Mouse (Mus musculus): ENCODE data around the gene Klk1b5. TPM values are rescaled to one million over a fixed set of nuclear protein-coding genes. Genes with fewer than 3 reads are reported as not detected.

Klk1b5 gene
- polyA plus RNA-seq, 1 experiment from 2014 or later, result 0.15 TPM

- Histone ChIP-seq H3K9me3 (no peaks in the 10 kb centered on the region), H3K4me2 (no peak within 1 kb of the TSS), H3K36me3 (peaks cover 12% of the 10 kb centered on the region; the same call in 1 of the 2 replicates), H3K9ac (no peak within 1 kb of the TSS), H3K4me1 (0 out of 2 replicates have a peak, but pooled peaks cover 3% of the 10 kb centered on the region), H3K27ac (no peak within 1 kb of the TSS), H3K4me3 (replicated peaks) (no peak within 1 kb of the TSS), H3K27me3 (replicated peaks) (no peaks in the 10 kb centered on the region)
- no peak for ATAC-seq (ENCODE audit: insufficient read depth, low FRiP score, low read depth)
- WGBS, result 64% methylated on average over 4 of the region's 4 CpGs
Measured at GRCm38 (mm10) chr7:44257278-44257677, 41.5 kb downstream of the Klk1b5 start, which contains the start of gene Acp4. Gene Acp4, minus strand, starts transcription at chr7:44257378.

DNA sequence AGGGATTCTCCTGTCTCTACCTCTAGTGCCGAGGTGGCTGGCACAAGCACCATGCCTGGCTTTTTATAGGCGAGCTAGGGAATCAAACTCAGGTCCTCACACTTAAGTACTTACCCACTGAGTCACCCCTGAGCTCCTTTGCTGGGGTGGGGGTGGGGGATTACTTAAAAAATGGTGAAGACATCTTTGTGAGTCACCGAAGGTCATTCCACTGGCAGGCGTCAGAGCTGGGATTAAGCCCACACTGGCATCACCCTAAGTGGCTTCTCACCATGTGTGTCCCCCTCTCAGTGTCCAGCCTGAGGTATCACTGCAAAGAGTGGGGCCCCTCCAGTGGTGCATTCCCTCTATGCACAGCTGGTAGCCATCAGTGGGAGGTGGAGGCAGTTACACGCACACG is 44.7 kb downstream of the Klk1b5 start:
- 64% methylated on average over 6 of the region's 6 CpGs for WGBS

DNA sequence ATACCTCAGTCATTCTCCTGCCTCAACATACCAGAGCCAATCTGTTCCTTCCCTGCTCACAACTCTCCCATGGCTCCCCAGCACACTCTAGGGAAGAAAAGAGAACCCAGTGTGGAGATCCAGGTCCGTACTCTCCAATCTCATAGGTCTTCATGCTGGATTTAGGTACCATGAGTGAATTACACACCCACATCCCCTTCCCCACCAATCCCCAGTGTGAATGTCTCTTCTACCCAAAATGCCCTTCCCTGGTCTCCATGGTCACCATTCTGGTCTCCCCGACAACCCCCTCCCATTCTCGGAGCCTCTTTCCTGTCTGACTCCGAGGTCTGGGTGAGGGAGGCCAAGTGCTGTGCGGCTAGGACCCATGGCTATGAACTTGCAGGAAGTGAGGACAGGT is 45.4 kb downstream of the Klk1b5 start, which contains the start of gene Gm15517:
Gene Gm15517 (plus strand): TSS at position 301 of the 400 bp plus-strand sequence.
- Histone ChIP-seq H3K27me3 (replicated peaks) (peaks cover 6% of the 10 kb centered on the region; the same call in 1 of the 2 replicates), H3K9ac (no peak within 1 kb of the TSS), H3K4me3 (replicated peaks) (no peak within 1 kb of the TSS), H3K36me3 (no peaks in the 10 kb centered on the region), H3K4me2 (no peak within 1 kb of the TSS), H3K9me3 (no peaks in the 10 kb centered on the region), H3K4me1 (peaks cover 6% of the 10 kb centered on the region), H3K27ac (no peak within 1 kb of the TSS)
- 52% methylated on average over 5 of the region's 5 CpGs for WGBS
- ATAC-seq (ENCODE audit: insufficient read depth, low FRiP score, low read depth), result no peak

More for the DNA sequence above, 44.7 kb downstream of the Klk1b5 start:
- Histone ChIP-seq H3K9me3 (no peaks in the 10 kb centered on the region), H3K27ac (no peak overlapping the region), H3K36me3 (no peaks in the 10 kb centered on the region), H3K27me3 (replicated peaks) (peaks cover 6% of the 10 kb centered on the region; the same call in 1 of the 2 replicates), H3K4me3 (replicated peaks) (no peak overlapping the region), H3K4me1 (peaks cover 6% of the 10 kb centered on the region), H3K9ac (no peak overlapping the region), H3K4me2 (no peak overlapping the region)
- ATAC-seq (ENCODE audit: insufficient read depth, low FRiP score, low read depth), result no peak

DNA sequence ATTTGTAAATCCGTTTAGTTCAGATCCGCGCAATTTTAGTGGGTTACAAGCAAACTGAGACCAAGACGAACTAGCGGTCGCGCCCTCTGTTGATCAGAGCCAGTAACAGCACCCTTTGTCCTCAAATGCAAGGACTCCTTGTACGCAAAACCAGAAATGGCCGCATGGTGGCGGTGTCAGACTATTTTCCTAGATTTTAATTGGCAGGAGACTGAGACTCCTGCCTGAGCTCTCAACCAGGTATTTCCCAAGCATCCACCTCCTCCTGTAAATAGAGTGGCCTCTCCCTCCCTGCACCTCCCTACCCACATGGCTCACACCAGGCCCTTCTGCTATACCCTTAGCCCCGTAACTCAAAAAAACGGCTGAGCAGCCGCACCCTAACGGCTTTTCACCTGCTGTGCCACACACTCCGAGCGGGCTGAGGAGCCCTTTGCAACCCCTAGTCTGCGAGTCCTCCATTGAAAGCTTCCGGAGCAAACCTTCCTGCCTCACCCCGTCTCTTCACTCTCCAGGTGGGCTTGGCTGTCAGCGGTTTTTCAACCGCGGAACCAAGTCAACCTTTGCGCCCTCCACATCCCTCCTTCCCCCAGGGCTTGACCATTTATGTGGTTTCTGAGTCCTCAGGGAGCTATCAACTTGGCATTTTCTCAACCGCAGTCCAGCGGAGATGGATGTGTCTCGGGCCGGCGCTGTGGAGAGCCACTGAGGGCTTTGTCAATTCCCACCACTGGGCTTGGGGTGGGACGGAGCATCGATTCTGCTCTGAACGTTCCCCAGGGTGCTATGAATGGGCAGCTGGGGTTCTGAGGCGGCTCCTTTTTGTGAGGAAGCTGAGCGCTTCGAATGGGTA is 47.3 kb downstream of the Klk1b5 start:
- Histone ChIP-seq H3K27me3 (replicated peaks) (peaks cover 6% of the 10 kb centered on the region; the same call in 1 of the 2 replicates), H3K4me2 (peak overlapping the region; percentile 47), H3K9ac (no peak overlapping the region), H3K4me1 (peaks cover 6% of the 10 kb centered on the region), H3K27ac (no peak overlapping the region), H3K9me3 (no peaks in the 10 kb centered on the region), H3K36me3 (no peaks in the 10 kb centered on the region), H3K4me3 (replicated peaks) (peak overlapping the region; percentile 11; the same call in 1 of the 2 replicates)
- WGBS, result 3% methylated on average over 34 of the region's 34 CpGs
- ATAC-seq (ENCODE audit: insufficient read depth, low FRiP score, low read depth), result peak; percentile 81

GRCm38 (mm10) chr7:44268117-44268516 is 52.4 kb downstream of the Klk1b5 start:
- WGBS, result 70% methylated on average over 11 of the region's 11 CpGs
- ATAC-seq (ENCODE audit: insufficient read depth, low FRiP score, low read depth), result no peak

GRCm38 (mm10) chr7:44269397-44269796 is 53.7 kb downstream of the Klk1b5 start:
- no peak overlapping the region for H3K27ac ChIP-seq
- H3K4me1 ChIP-seq, result no peaks in the 10 kb centered on the region
- H3K27me3 ChIP-seq (replicated peaks), result 0 out of 2 replicates have a peak, but pooled peaks cover 7% of the 10 kb centered on the region
- H3K4me3 ChIP-seq (replicated peaks), result no peak overlapping the region
- ATAC-seq (ENCODE audit: insufficient read depth, low FRiP score, low read depth), result no peak
- no peak overlapping the region for H3K4me2 ChIP-seq
- WGBS, result 89% methylated on average over 2 of the region's 2 CpGs
- H3K9me3 ChIP-seq, result no peaks in the 10 kb centered on the region
- no peaks in the 10 kb centered on the region for H3K36me3 ChIP-seq
- no peak overlapping the region for H3K9ac ChIP-seq

More at GRCm38 (mm10) chr7:44268117-44268516, 52.4 kb downstream of the Klk1b5 start:
- no peaks in the 10 kb centered on the region for H3K9me3 ChIP-seq
- H3K36me3 ChIP-seq, result no peaks in the 10 kb centered on the region
- no peak overlapping the region for H3K9ac ChIP-seq
- H3K4me1 ChIP-seq, result peaks cover 3% of the 10 kb centered on the region
- H3K27ac ChIP-seq, result no peak overlapping the region
- H3K4me2 ChIP-seq, result no peak overlapping the region
- no peak overlapping the region for H3K4me3 ChIP-seq (replicated peaks)
- H3K27me3 ChIP-seq (replicated peaks), result peaks cover 5% of the 10 kb centered on the region; the same call in 1 of the 2 replicates

Other genes starting within 250 kb of the Klk1b5 start
- gene Klk1b1, start 249.2 kb upstream of the Klk1b5 start, polyA plus RNA-seq (2015; fragmentation: Nextera tagmentation; extraction: Ambion mirVana), result not detected in 2 replicates
- gene Klk1b9, start 239.9 kb upstream of the Klk1b5 start, polyA plus RNA-seq (2015; fragmentation: Nextera tagmentation; extraction: Ambion mirVana), result not detected in 2 replicates
- gene Klk1b11, start 220.1 kb upstream of the Klk1b5 start, polyA plus RNA-seq (2015; fragmentation: Nextera tagmentation; extraction: Ambion mirVana), result 0.26 TPM in 1 of 2 replicates, not detected in the other
- gene Klk1b26, start 203.8 kb upstream of the Klk1b5 start, polyA plus RNA-seq (2015; fragmentation: Nextera tagmentation; extraction: Ambion mirVana), result 0.13 TPM in 1 of 2 replicates, not detected in the other
- not detected in 2 replicates for gene Klk1b27, start 163.7 kb upstream of the Klk1b5 start, polyA plus RNA-seq (2015; fragmentation: Nextera tagmentation; extraction: Ambion mirVana)
- gene Klk1b21, start 113.6 kb upstream of the Klk1b5 start, polyA plus RNA-seq (2015; fragmentation: Nextera tagmentation; extraction: Ambion mirVana), result not detected in 2 replicates
- not detected in 2 replicates for gene Klk1b22, start 103.3 kb upstream of the Klk1b5 start, polyA plus RNA-seq (2015; fragmentation: Nextera tagmentation; extraction: Ambion mirVana)
- gene Klk1b16, start 79.2 kb upstream of the Klk1b5 start, polyA plus RNA-seq (2015; fragmentation: Nextera tagmentation; extraction: Ambion mirVana), result 0.09 TPM in 1 of 2 replicates, not detected in the other
- gene Klk1b24, start 27.7 kb upstream of the Klk1b5 start, polyA plus RNA-seq (2015; fragmentation: Nextera tagmentation; extraction: Ambion mirVana), result 0.15 TPM in 1 of 2 replicates, not detected in the other
- 0.85 and 0.95 TPM in 2 replicates for gene Klk1b3, start 17.8 kb upstream of the Klk1b5 start, polyA plus RNA-seq (2015; fragmentation: Nextera tagmentation; extraction: Ambion mirVana)
- gene Klk1b4, start 8.5 kb upstream of the Klk1b5 start, polyA plus RNA-seq (2015; fragmentation: Nextera tagmentation; extraction: Ambion mirVana), result 0.22 and 0.32 TPM in 2 replicates
- 16.1 and 19.4 TPM in 2 replicates for gene Klk1, start 9.4 kb downstream of the Klk1b5 start, polyA plus RNA-seq (2015; fragmentation: Nextera tagmentation; extraction: Ambion mirVana)
- gene Gm36864, start 20.2 kb downstream of the Klk1b5 start, polyA plus RNA-seq (2015; fragmentation: Nextera tagmentation; extraction: Ambion mirVana), result 0.17 TPM in 1 of 2 replicates, not detected in the other
- gene 1700028J19Rik, start 30.8 kb downstream of the Klk1b5 start, polyA plus RNA-seq (2015; fragmentation: Nextera tagmentation; extraction: Ambion mirVana), result 1.6 and 1.8 TPM in 2 replicates
- gene 2410002F23Rik, start 30.8 kb downstream of the Klk1b5 start, polyA plus RNA-seq (2015; fragmentation: Nextera tagmentation; extraction: Ambion mirVana), result 120 and 139 TPM in 2 replicates
- gene Acp4, start 41.4 kb downstream of the Klk1b5 start, polyA plus RNA-seq (2015; fragmentation: Nextera tagmentation; extraction: Ambion mirVana), result not detected in 2 replicates
- gene Gm15517, start 45.5 kb downstream of the Klk1b5 start, polyA plus RNA-seq (2015; fragmentation: Nextera tagmentation; extraction: Ambion mirVana), result not detected in 2 replicates
- 5.1 and 6.9 TPM in 2 replicates for gene Clec11a, start 91.0 kb downstream of the Klk1b5 start, polyA plus RNA-seq (2015; fragmentation: Nextera tagmentation; extraction: Ambion mirVana)
- gene Shank1, start 94.3 kb downstream of the Klk1b5 start, polyA plus RNA-seq (2015; fragmentation: Nextera tagmentation; extraction: Ambion mirVana), result 2.2 TPM in 2 replicates
- 1.6 and 1.7 TPM in 2 replicates for gene Syt3, start 168.2 kb downstream of the Klk1b5 start, polyA plus RNA-seq (2015; fragmentation: Nextera tagmentation; extraction: Ambion mirVana)
- 0.80 and 1.2 TPM in 2 replicates for gene 1700008O03Rik, start 169.9 kb downstream of the Klk1b5 start, polyA plus RNA-seq (2015; fragmentation: Nextera tagmentation; extraction: Ambion mirVana)
- 0.70 and 0.81 TPM in 2 replicates for gene Lrrc4b, start 213.1 kb downstream of the Klk1b5 start, polyA plus RNA-seq (2015; fragmentation: Nextera tagmentation; extraction: Ambion mirVana)
- 0.94 and 1.7 TPM in 2 replicates for gene Aspdh, start 249.4 kb downstream of the Klk1b5 start, polyA plus RNA-seq (2015; fragmentation: Nextera tagmentation; extraction: Ambion mirVana)